Mouse (Mus musculus): ENCODE data around the gene Mip. TPM values are rescaled to one million over a fixed set of nuclear protein-coding genes. Genes with fewer than 3 reads are reported as not detected.
"Not testable (repeated sequence)": the region's sequence is repeated elsewhere in the genome, so short reads cannot be mapped to it uniquely, and the experiment has no call there.

Gene Mip
- polyA plus RNA-seq, 1 experiment from 2014 or later: not detected

GRCm38 (mm10) chr10:128209311-128210009 is 16.2 kb upstream of the Mip start:
- H3K4me1 ChIP-seq (ENCODE audit: control insufficient read depth, insufficient read depth, low read length): peaks cover 4% of the 10 kb centered on the region
- H3K27ac ChIP-seq (ENCODE audit: low read length): no peak overlapping the region
- 91% methylated on average over 11 of the region's 11 CpGs for WGBS
- no peak for ATAC-seq (ENCODE audit: insufficient read depth, low FRiP score)
- no peaks in the 10 kb centered on the region for H3K36me3 ChIP-seq (ENCODE audit: control insufficient read depth, insufficient read depth, low read length)
- H3K4me3 ChIP-seq (replicated peaks; ENCODE audit: low read length): no peak overlapping the region
- no peaks in the 10 kb centered on the region for H3K9me3 ChIP-seq (replicated peaks; ENCODE audit: control insufficient read depth, low read length)
- H3K4me2 ChIP-seq (ENCODE audit: low read depth, low read length): no peak overlapping the region
- no peak overlapping the region for H3K9ac ChIP-seq (ENCODE audit: low read length)
- 0 out of 2 replicates have a peak, but pooled peaks cover 4% of the 10 kb centered on the region for H3K27me3 ChIP-seq (ENCODE audit: control insufficient read depth, insufficient read depth, low read length)

- Histone ChIP-seq H3K36me3 (ENCODE audit: control insufficient read depth, insufficient read depth, low read length) (no peaks in the 10 kb centered on the region), H3K9ac (ENCODE audit: low read length) (no peak overlapping the region), H3K4me1 (ENCODE audit: control insufficient read depth, insufficient read depth, low read length) (peaks cover 4% of the 10 kb centered on the region), H3K4me2 (ENCODE audit: low read depth, low read length) (no peak overlapping the region), H3K4me3 (replicated peaks; ENCODE audit: low read length) (no peak overlapping the region), H3K27ac (ENCODE audit: low read length) (no peak overlapping the region), H3K9me3 (replicated peaks; ENCODE audit: control insufficient read depth, low read length) (no peaks in the 10 kb centered on the region), H3K27me3 (ENCODE audit: control insufficient read depth, insufficient read depth, low read length) (0 out of 2 replicates have a peak, but pooled peaks cover 4% of the 10 kb centered on the region)
- ATAC-seq (ENCODE audit: insufficient read depth, low FRiP score): no peak
- 91% methylated on average over 2 of the region's 2 CpGs for WGBS
Observed at GRCm38 (mm10) chr10:128210131-128210530, 15.5 kb upstream of the Mip start.

- no peak for ATAC-seq (ENCODE audit: insufficient read depth, low FRiP score)
- no peaks in the 10 kb centered on the region for H3K9me3 ChIP-seq (replicated peaks; ENCODE audit: control insufficient read depth, low read length)
- H3K36me3 ChIP-seq (ENCODE audit: control insufficient read depth, insufficient read depth, low read length): no peaks in the 10 kb centered on the region
- whole genome bisulfite sequencing: 19% methylated on average over 14 of the region's 14 CpGs
- peak overlapping the region; percentile 91 for H3K4me2 ChIP-seq (ENCODE audit: low read depth, low read length)
- peaks cover 4% of the 10 kb centered on the region for H3K4me1 ChIP-seq (ENCODE audit: control insufficient read depth, insufficient read depth, low read length)
- peak overlapping the region; percentile 74 for H3K4me3 ChIP-seq (replicated peaks; ENCODE audit: low read length)
- peak overlapping the region; percentile 77 for H3K9ac ChIP-seq (ENCODE audit: low read length)
- 0 out of 2 replicates have a peak, but pooled peaks cover 4% of the 10 kb centered on the region for H3K27me3 ChIP-seq (ENCODE audit: control insufficient read depth, insufficient read depth, low read length)
- H3K27ac ChIP-seq (ENCODE audit: low read length): no peak overlapping the region
Observed at GRCm38 (mm10) chr10:128210954-128211353, 14.7 kb upstream of the Mip start.

- Histone ChIP-seq H3K36me3 (ENCODE audit: control insufficient read depth, insufficient read depth, low read length) (no peaks in the 10 kb centered on the region), H3K27ac (ENCODE audit: low read length) (no peak within 1 kb of the TSS), H3K4me1 (ENCODE audit: control insufficient read depth, insufficient read depth, low read length) (peaks cover 4% of the 10 kb centered on the region), H3K27me3 (ENCODE audit: control insufficient read depth, insufficient read depth, low read length) (0 out of 2 replicates have a peak, but pooled peaks cover 4% of the 10 kb centered on the region), H3K9me3 (replicated peaks; ENCODE audit: control insufficient read depth, low read length) (no peaks in the 10 kb centered on the region), H3K4me2 (ENCODE audit: low read depth, low read length) (peak within 1 kb of the TSS; percentile 91), H3K4me3 (replicated peaks; ENCODE audit: low read length) (peak within 1 kb of the TSS; percentile 74), H3K9ac (ENCODE audit: low read length) (peak within 1 kb of the TSS; percentile 77)
- ATAC-seq (ENCODE audit: insufficient read depth, low FRiP score): peak; percentile 90
- under 1% methylated on average over 30 of the region's 30 CpGs for WGBS
Observed at GRCm38 (mm10) chr10:128211390-128212108, 14.1 kb upstream of the Mip start, which contains the start of gene Spryd4. Gene Spryd4, minus strand, starts transcription at chr10:128211807.

GRCm38 (mm10) chr10:128212148-128212547 is 13.5 kb upstream of the Mip start:
- Histone ChIP-seq H3K4me1 (ENCODE audit: control insufficient read depth, insufficient read depth, low read length) (peaks cover 4% of the 10 kb centered on the region), H3K4me3 (replicated peaks; ENCODE audit: low read length) (peak overlapping the region; percentile 74), H3K9me3 (replicated peaks; ENCODE audit: control insufficient read depth, low read length) (no peaks in the 10 kb centered on the region), H3K36me3 (ENCODE audit: control insufficient read depth, insufficient read depth, low read length) (no peaks in the 10 kb centered on the region), H3K9ac (ENCODE audit: low read length) (peak overlapping the region; percentile 77), H3K27me3 (ENCODE audit: control insufficient read depth, insufficient read depth, low read length) (0 out of 2 replicates have a peak, but pooled peaks cover 4% of the 10 kb centered on the region), H3K27ac (ENCODE audit: low read length) (no peak overlapping the region), H3K4me2 (ENCODE audit: low read depth, low read length) (peak overlapping the region; percentile 91)
- WGBS: 47% methylated on average over 6 of the region's 6 CpGs
- no peak for ATAC-seq (ENCODE audit: insufficient read depth, low FRiP score)

- ATAC-seq (ENCODE audit: insufficient read depth, low FRiP score): peak; percentile 46; the same call in 1 of the 2 replicates
- peak overlapping the region; percentile 42 for H3K27ac ChIP-seq (ENCODE audit: low read length)
- no peaks in the 10 kb centered on the region for H3K36me3 ChIP-seq (ENCODE audit: control insufficient read depth, insufficient read depth, low read length)
- 1% methylated on average over 18 of the region's 18 CpGs for WGBS
- peak overlapping the region; percentile 77 for H3K4me2 ChIP-seq (ENCODE audit: low read depth, low read length)
- H3K4me1 ChIP-seq (ENCODE audit: control insufficient read depth, insufficient read depth, low read length): peaks cover 4% of the 10 kb centered on the region
- peak overlapping the region; percentile 43 for H3K4me3 ChIP-seq (replicated peaks; ENCODE audit: low read length)
- H3K9ac ChIP-seq (ENCODE audit: low read length): peak overlapping the region; percentile 65
- H3K27me3 ChIP-seq (ENCODE audit: control insufficient read depth, insufficient read depth, low read length): 0 out of 2 replicates have a peak, but pooled peaks cover 4% of the 10 kb centered on the region
- H3K9me3 ChIP-seq (replicated peaks; ENCODE audit: control insufficient read depth, low read length): no peaks in the 10 kb centered on the region
Observed at GRCm38 (mm10) chr10:128212871-128213323, 12.7 kb upstream of the Mip start.

GRCm38 (mm10) chr10:128214112-128214511 is 11.5 kb upstream of the Mip start:
- H3K4me2 ChIP-seq (ENCODE audit: low read depth, low read length); H3K27me3 ChIP-seq (ENCODE audit: control insufficient read depth, insufficient read depth, low read length); H3K4me1 ChIP-seq (ENCODE audit: control insufficient read depth, insufficient read depth, low read length); H3K27ac ChIP-seq (ENCODE audit: low read length); H3K9ac ChIP-seq (ENCODE audit: low read length); ATAC-seq (ENCODE audit: insufficient read depth, low FRiP score); H3K36me3 ChIP-seq (ENCODE audit: control insufficient read depth, insufficient read depth, low read length); H3K9me3 ChIP-seq (replicated peaks; ENCODE audit: control insufficient read depth, low read length); H3K4me3 ChIP-seq (replicated peaks; ENCODE audit: low read length): not testable (repeated sequence)
- WGBS: 87% methylated on average over 4 of the region's 4 CpGs

- ATAC-seq (ENCODE audit: insufficient read depth, low FRiP score): no peak
- H3K27me3 ChIP-seq (ENCODE audit: control insufficient read depth, insufficient read depth, low read length): 0 out of 2 replicates have a peak, but pooled peaks cover 4% of the 10 kb centered on the region
- peaks cover 4% of the 10 kb centered on the region for H3K4me1 ChIP-seq (ENCODE audit: control insufficient read depth, insufficient read depth, low read length)
- H3K4me3 ChIP-seq (replicated peaks; ENCODE audit: low read length): no peak overlapping the region
- H3K9ac ChIP-seq (ENCODE audit: low read length): no peak overlapping the region
- no peaks in the 10 kb centered on the region for H3K36me3 ChIP-seq (ENCODE audit: control insufficient read depth, insufficient read depth, low read length)
- H3K27ac ChIP-seq (ENCODE audit: low read length): no peak overlapping the region
- no peak overlapping the region for H3K4me2 ChIP-seq (ENCODE audit: low read depth, low read length)
- 74% methylated on average over 5 of the region's 5 CpGs for WGBS
- no peaks in the 10 kb centered on the region for H3K9me3 ChIP-seq (replicated peaks; ENCODE audit: control insufficient read depth, low read length)
Observed at GRCm38 (mm10) chr10:128214981-128215380, 10.7 kb upstream of the Mip start.
